Mouse (Mus musculus) lung, adult 2 months (tissue): ENCODE measurements around the gene Tpp1.

Experiments used
- CTCF ChIP-seq: fragments of 200-500 bp; IDR thresholded peaks from 2 replicates; pipeline ENCODE4 v1.5.1; 2011; ENCODE audit warnings: mild to moderate bottlenecking, low read length, control low read depth; ENCODE audit not compliant: insufficient read depth
- POLR2A ChIP-seq: fragments of 200-500 bp; IDR thresholded peaks from 2 replicates; pipeline ENCODE4 v1.6.1; 2011; ENCODE audit warnings: low read depth, mild to moderate bottlenecking, control low read depth, low read length, borderline replicate concordance; ENCODE audit errors: extremely low read depth

GRCm38 (mm10) chr7:105703816-105704215 is 48.2 kb downstream of the Tpp1 start:
- TF ChIP-seq POLR2A (no peak), CTCF (no peak)
